Mouse (Mus musculus) heart, adult 11 months (tissue): ENCODE measurements at regions not wholly inside any gene's neighbourhood (a gene's known extent, or its start where the extent isn't known, plus 50 kb on each side); places are given as distances from the start of the nearest gene placed in this dataset.

Experiments used
- DNase-seq: peaks from one replicate; pipeline ENCODE4 v3.0.0; 2022

- DNase-seq: peak; percentile 45
Measured at GRCm38 (mm10) chr9:46819808-46820207, 178.7 kb upstream of the Gm4791 start.

GRCm38 (mm10) chr9:46819376-46819775, 179.2 kb upstream of the Gm4791 start:
- DNase-seq: peak; percentile 80

GRCm38 (mm10) chr9:46816126-46816525, 182.4 kb upstream of the Gm4791 start:
- peak; percentile 24 for DNase-seq

GRCm38 (mm10) chr9:46814478-46815241, 183.9 kb upstream of the Gm4791 start:
- peak; percentile 88 for DNase-seq

DNA sequence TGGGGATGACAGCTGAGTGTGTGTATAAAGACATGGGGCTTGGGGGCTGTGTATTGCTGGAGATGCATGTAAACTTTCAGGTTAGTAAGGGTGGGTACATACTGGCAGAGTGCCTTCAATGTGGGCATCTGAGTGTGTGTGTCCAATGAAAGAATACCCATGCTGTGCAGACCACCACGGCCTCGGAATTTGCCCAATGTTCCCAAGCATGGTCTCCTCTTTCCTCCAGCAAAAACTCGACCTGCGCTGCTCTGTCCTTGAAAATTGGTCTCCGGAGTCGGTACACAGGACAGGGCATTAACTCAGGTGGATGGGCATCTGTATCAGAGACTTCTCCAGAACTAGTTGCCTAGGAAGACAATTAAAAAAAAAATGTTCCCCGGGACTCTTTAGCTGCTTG, 188.3 kb upstream of the Gm4791 start:
- DNase-seq: peak; percentile 61

- DNase-seq: peak; percentile 70
Measured at GRCm38 (mm10) chr9:46795446-46795845, 203.1 kb upstream of the Gm4791 start.

DNA sequence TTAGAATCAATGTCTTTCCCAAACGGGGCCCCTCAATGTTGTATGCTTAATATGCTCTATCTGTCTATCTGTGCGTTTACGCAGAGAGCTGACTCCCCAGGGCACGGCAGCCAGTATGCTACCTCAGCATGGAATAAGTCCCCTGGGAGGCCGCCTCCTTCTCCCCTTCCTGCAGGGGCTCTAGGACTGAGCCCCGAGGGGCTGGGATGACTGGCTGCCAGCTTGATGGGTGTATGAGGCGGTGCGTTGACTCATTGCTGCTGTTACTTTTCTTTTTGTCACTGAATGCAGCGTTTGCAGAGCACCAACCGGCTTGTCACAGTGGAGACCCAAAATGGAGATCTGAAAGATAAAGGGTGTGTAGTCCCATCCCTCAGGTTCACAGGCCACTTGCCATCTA, 209.5 kb upstream of the Gm4791 start:
- DNase-seq: no peak

- peak; percentile 83 for DNase-seq
Measured at GRCm38 (mm10) chr9:46788456-46788855, 210.1 kb upstream of the Gm4791 start.

GRCm38 (mm10) chr9:46784355-46784975, 214.1 kb upstream of the Gm4791 start:
- peak; percentile 64 for DNase-seq

DNA sequence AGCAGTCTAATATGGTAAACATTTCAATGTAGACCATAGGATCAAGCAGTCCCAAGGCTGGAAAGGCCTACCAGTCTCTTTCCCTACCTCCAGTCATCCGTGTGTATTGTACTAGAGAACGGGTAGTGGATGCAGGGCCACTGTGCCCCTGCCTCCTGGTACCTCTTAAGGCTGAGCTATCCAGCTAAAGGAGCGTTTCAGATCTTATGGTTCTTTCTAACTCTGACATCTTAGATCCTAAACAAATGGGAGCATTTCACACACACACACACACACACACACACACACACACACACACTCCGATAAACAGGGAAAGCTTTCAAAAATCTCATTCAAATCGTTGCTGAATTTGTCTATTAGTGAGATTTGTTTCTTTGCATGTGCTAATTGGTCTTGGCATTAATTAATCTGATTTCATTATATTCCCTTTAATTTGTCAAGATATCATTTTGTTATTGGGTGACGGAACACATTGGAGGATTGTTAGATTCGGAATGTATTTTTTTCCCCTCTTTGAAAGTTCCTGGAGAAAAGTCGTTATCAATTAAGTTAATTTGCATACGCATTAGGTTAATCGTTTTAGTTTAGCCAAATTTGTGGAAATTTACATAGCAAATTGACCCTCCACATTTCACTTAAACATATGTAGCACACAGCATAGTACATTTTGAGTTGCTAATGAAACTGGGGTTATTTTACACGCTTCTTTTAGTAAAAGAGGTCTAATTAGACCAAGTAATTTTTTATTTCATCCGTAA, 214.8 kb upstream of the Gm4791 start:
- peak; percentile 21 for DNase-seq

- DNase-seq: peak; percentile 74
Measured at GRCm38 (mm10) chr9:46781681-46782080, 216.9 kb upstream of the Gm4791 start.

DNA sequence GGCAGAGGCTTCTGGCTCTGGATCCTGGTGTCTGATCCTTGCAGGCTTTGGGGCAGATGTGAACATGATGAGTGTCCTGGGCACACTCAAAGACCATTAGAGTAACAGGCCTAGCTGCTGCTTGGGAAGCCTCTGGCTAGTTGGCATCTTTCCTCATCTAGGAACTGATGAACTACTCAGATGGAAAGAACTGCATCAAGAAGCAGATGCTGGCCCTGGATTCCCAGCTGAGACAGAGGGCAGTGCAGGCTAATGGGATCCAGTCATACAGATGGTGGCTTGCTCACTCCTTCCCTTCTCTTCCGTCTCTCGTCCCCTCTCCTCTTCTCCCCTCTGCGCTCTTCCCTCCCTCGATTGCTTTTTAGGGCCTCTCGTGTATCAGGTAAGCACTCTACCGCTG, 219.8 kb upstream of the Gm4791 start:
- peak; percentile 59 for DNase-seq

- DNase-seq: peak; percentile 79
Measured at GRCm38 (mm10) chr9:46774821-46775220, 223.7 kb upstream of the Gm4791 start.

DNA sequence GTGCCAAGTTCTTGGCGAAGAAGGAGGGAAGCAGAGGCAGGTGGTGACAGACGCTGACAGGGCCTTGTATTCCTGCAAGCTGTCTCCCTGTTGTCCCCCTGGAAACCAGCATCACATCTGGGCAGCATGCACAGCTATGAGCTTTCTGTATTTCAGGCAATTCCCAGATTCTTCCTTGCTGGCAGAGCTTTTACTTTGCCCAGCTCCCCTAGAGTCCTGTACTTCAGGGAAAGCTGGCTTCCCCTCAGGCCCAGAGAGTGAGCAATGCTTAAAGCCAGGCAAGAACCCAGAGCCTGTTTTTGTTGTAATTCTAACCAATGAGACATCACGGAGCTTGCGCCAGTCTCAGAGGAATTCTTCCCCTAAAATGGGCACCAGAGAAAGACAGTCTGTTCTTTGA, 238.3 kb upstream of the Gm4791 start:
- DNase-seq: no peak

DNA sequence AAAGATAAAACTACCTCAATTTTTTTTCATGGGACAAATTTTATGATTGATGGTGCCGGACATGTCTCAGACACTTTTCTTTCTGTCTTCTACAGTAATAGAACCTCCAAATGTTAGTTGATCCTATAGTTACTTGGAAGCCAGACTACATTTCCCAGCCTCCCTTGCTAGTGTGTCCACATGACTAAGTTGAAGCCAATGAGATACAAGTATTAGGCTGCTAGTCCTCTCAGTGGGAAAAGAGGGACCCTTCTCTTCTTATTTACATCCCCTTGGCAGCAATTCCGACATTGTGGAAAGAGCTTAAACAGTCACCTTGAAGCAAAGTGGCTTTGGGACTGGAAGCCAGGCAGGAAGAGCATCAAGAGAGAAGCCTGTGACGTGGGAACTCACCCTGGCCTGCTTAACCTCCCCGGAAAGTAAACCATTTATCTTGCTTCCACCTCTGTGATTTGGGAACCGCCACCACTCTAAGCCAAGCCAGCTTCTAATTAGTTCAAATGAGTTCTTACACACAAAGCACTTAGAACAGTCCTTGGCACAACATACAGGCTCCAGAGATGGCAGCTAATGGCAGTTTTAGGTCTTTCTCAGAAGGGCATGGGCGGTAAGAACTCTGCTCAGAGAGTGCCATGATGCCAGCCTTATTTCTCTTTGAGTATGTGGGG, 241.4 kb upstream of the Gm4791 start:
- no peak for DNase-seq

GRCm38 (mm10) chr9:46751981-46752380, 246.6 kb upstream of the Gm4791 start:
- DNase-seq: no peak

- DNase-seq: no peak
Measured at GRCm38 (mm10) chr9:46749441-46749840, 249.1 kb upstream of the Gm4791 start.

GRCm38 (mm10) chr9:46746266-46746665, 252.3 kb upstream of the Gm4791 start:
- DNase-seq: peak; percentile 80

- peak; percentile 73 for DNase-seq
Measured at GRCm38 (mm10) chr9:46740496-46740895, 258.0 kb upstream of the Gm4791 start.

DNA sequence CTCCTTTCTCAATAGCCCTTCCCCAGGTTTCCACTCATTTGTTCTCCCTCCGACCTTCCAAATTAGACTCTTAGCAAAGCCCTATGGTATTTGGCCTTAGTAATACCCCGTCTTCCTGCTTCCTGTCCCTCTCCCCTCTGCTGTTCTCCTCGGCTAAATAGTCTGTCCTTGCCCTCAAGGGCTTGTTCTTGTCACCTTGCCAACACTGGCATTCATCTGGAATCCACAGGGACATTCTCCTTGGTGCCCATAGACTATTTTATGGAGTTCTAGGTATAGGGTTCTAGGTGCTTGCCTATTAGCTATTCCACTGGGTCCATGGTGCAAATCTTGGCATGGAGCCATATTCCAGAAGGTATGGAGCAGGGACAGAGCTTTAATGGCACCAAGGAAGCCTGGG, 259.2 kb upstream of the Gm4791 start:
- peak; percentile 79 for DNase-seq

DNA sequence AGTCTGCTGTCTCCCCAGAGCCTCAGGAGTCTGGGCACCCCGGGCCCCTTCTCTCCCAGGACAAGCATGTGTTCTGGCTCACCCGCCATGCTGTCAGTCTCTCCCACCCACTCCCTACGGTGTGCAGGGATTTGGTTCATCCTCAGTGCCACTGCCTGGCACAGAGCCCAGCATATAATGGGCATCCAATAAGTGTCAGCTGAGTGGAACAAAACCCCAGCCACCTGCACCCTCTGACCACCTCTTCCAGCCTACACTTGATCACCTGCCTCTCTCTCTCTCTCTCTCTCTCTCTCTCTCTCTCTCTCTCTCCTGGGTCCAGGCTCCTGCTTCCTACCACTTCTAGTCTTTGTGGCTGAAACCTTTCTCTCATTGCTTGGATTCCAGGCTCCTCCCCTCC, 259.9 kb upstream of the Gm4791 start:
- DNase-seq: peak; percentile 84

GRCm38 (mm10) chr9:46738056-46738455, 260.5 kb upstream of the Gm4791 start:
- DNase-seq: peak; percentile 60

- DNase-seq: peak; percentile 64
Measured at GRCm38 (mm10) chr9:46737446-46737845, 261.1 kb upstream of the Gm4791 start.
